Mouse (Mus musculus) MEL (cell line): ENCODE data around the gene Glul. TPM values are rescaled to one million over a fixed set of nuclear protein-coding genes. Genes with fewer than 3 reads are reported as not detected.

Experiments
- DNase-seq: peaks from one replicate; pipeline ENCODE4 v3.0.0; 2011; ENCODE audit warnings: low read depth, low spot score
- H3K27ac ChIP-seq: 2 replicates; pipeline ENCODE4 v1.5.1; 2012; ENCODE audit warnings: low read depth, mild to moderate bottlenecking, control low read depth, low read length, moderate library complexity; ENCODE audit not compliant: control insufficient read depth
- H3K27me3 ChIP-seq, 2 experiments: fragments of 150-350 bp in 1 of 2; sonication (generic) in 1 of 2; 2 replicates each; pipeline ENCODE4 v1.6.1; 2012; ENCODE audit warnings: low read length in 2 of 2, mild to moderate bottlenecking in 2 of 2, improper control_type of control experiment in 1 of 2, moderate library complexity in 1 of 2; ENCODE audit not compliant: insufficient read depth in 2 of 2, control insufficient read depth in 1 of 2
- H3K36me3 ChIP-seq, 2 experiments: 2 replicates each; pipeline ENCODE4 v1.6.1; 2012 to 2014; ENCODE audit warnings: low read length in 2 of 2, improper control_type of control experiment in 1 of 2, inconsistent platforms in 1 of 2, mild to moderate bottlenecking in 1 of 2; ENCODE audit not compliant: insufficient read depth in 2 of 2, control insufficient read depth in 1 of 2
- H3K4me1 ChIP-seq, 2 experiments: fragments of 150-350 bp in 1 of 2; sonication (generic) in 1 of 2; 2 replicates each; pipeline ENCODE4 v1.6.1; 2012; ENCODE audit warnings: low read length in 2 of 2, improper control_type of control experiment in 1 of 2, mild to moderate bottlenecking in 1 of 2; ENCODE audit not compliant: insufficient read depth in 2 of 2, control insufficient read depth in 1 of 2
- H3K4me3 ChIP-seq, 2 experiments: fragments of 150-350 bp in 1 of 2; sonication (generic) in 1 of 2; 2 replicates each; pipeline ENCODE4 v1.5.1; 2012; ENCODE audit warnings: low read depth in 2 of 2, low read length in 2 of 2, mild to moderate bottlenecking in 2 of 2, moderate library complexity in 2 of 2, control low read depth in 1 of 2, improper control_type of control experiment in 1 of 2; ENCODE audit not compliant: control insufficient read depth in 1 of 2, insufficient read depth in 1 of 2
- H3K79me2 ChIP-seq: 2 replicates; pipeline ENCODE4 v1.6.1; 2012; ENCODE audit warnings: mild to moderate bottlenecking, low read length, moderate library complexity; ENCODE audit not compliant: control insufficient read depth, poor library complexity, insufficient read depth
- H3K9ac ChIP-seq: 2 replicates; pipeline ENCODE4 v1.6.1; 2012; ENCODE audit warnings: low read depth, mild to moderate bottlenecking, control low read depth, low read length, moderate library complexity; ENCODE audit not compliant: control insufficient read depth, poor library complexity, severe bottlenecking
- H3K9me3 ChIP-seq: fragments of 150-350 bp; sonication (generic); replicated peaks from 2 replicates; pipeline ENCODE4 v1.6.1; 2012; ENCODE audit warnings: mild to moderate bottlenecking, low read length, improper control_type of control experiment, moderate library complexity; ENCODE audit not compliant: insufficient read depth
- BHLHE40 ChIP-seq: IDR thresholded peaks from 2 replicates; pipeline ENCODE4 v1.6.1; 2012; ENCODE audit warnings: low read depth, mild to moderate bottlenecking, inconsistent platforms, low read length, improper control_type of control experiment, borderline replicate concordance
- CHD1 ChIP-seq: IDR thresholded peaks from 2 replicates; pipeline ENCODE4 v1.6.1; 2012; ENCODE audit warnings: low read depth, mild to moderate bottlenecking, inconsistent platforms, low read length, improper control_type of control experiment
- CTCF ChIP-seq, 3 experiments: IDR thresholded peaks in 2 of 3; conservative IDR thresholded peaks in 1 of 3; 2 replicates each; pipeline ENCODE4 v1.5.1; 2011 to 2012; ENCODE audit warnings: low read length in 3 of 3, low read depth in 2 of 3, mild to moderate bottlenecking in 2 of 3, improper control_type of control experiment in 1 of 3, inconsistent platforms in 1 of 3, mixed read lengths in 1 of 3, moderate library complexity in 1 of 3; ENCODE audit not compliant: control insufficient read depth in 1 of 3, insufficient read depth in 1 of 3, poor library complexity in 1 of 3, severe bottlenecking in 1 of 3
- E2F4 ChIP-seq: IDR thresholded peaks from 2 replicates; pipeline ENCODE4 v1.6.1; 2011; ENCODE audit warnings: low read depth, low read length, improper control_type of control experiment, borderline replicate concordance
- ELF1 ChIP-seq: IDR thresholded peaks from 2 replicates; pipeline ENCODE4 v1.6.1; 2014; ENCODE audit warnings: low read depth, mild to moderate bottlenecking, inconsistent platforms, low read length, improper control_type of control experiment, moderate library complexity
- EP300 ChIP-seq, 2 experiments: IDR thresholded peaks; 2 replicates each; pipeline ENCODE4 v1.6.1; 2011; ENCODE audit warnings: improper control_type of control experiment in 2 of 2, low read length in 2 of 2, low read depth in 1 of 2, mild to moderate bottlenecking in 1 of 2
- ETS1 ChIP-seq: IDR thresholded peaks from 2 replicates; pipeline ENCODE4 v1.6.1; 2012; ENCODE audit warnings: low read depth, mild to moderate bottlenecking, inconsistent platforms, low read length, improper control_type of control experiment, moderate library complexity
- HCFC1 ChIP-seq: IDR thresholded peaks from 2 replicates; pipeline ENCODE4 v1.6.1; 2012; ENCODE audit warnings: low read depth, mild to moderate bottlenecking, inconsistent platforms, low read length, improper control_type of control experiment, moderate library complexity
- JUND ChIP-seq: IDR thresholded peaks from 2 replicates; pipeline ENCODE4 v1.6.1; 2011; ENCODE audit warnings: low read depth, mild to moderate bottlenecking, improper control_type of control experiment, low read length
- KAT2A ChIP-seq: conservative IDR thresholded peaks from 2 replicates; pipeline ENCODE4 v1.6.1; 2012; ENCODE audit warnings: low read depth, low read length, improper control_type of control experiment, inconsistent platforms
- MAFK ChIP-seq: IDR thresholded peaks from 2 replicates; pipeline ENCODE4 v1.6.1; 2011; ENCODE audit warnings: low read depth, mild to moderate bottlenecking, low read length, improper control_type of control experiment, borderline replicate concordance
- MAZ ChIP-seq: IDR thresholded peaks from 2 replicates; pipeline ENCODE4 v1.6.1; 2012; ENCODE audit warnings: low read depth, mild to moderate bottlenecking, inconsistent platforms, low read length, improper control_type of control experiment
- MEF2A ChIP-seq: IDR thresholded peaks from 2 replicates; pipeline ENCODE4 v1.6.1; 2014; ENCODE audit warnings: low read depth, mild to moderate bottlenecking, inconsistent platforms, low read length, improper control_type of control experiment; ENCODE audit not compliant: poor library complexity, insufficient replicate concordance, severe bottlenecking; ENCODE audit errors: extremely low read depth
- MXI1 ChIP-seq: IDR thresholded peaks from 2 replicates; pipeline ENCODE4 v1.6.1; 2011; ENCODE audit warnings: mild to moderate bottlenecking, low read depth, low read length, improper control_type of control experiment
- MYC ChIP-seq: IDR thresholded peaks from 2 replicates; pipeline ENCODE4 v1.6.1; 2011; ENCODE audit warnings: low read depth, mild to moderate bottlenecking, low read length, improper control_type of control experiment, moderate library complexity
- NELFE ChIP-seq: IDR thresholded peaks from 2 replicates; pipeline ENCODE4 v1.6.1; 2011; ENCODE audit warnings: low read depth, low read length, improper control_type of control experiment
- POLR2AphosphoS2 ChIP-seq: IDR thresholded peaks from 2 replicates; pipeline ENCODE4 v1.6.1; 2011; ENCODE audit warnings: low read length, improper control_type of control experiment
- POLR2AphosphoS5 ChIP-seq: IDR thresholded peaks from 2 replicates; pipeline ENCODE4 v1.6.1; 2012; ENCODE audit warnings: low read depth, borderline replicate concordance, mild to moderate bottlenecking, inconsistent platforms, low read length, moderate library complexity, mixed read lengths
- SIN3A ChIP-seq: IDR thresholded peaks from 2 replicates; pipeline ENCODE4 v1.6.1; 2012; ENCODE audit warnings: low read length, improper control_type of control experiment, inconsistent platforms
- SMC3 ChIP-seq: IDR thresholded peaks from 2 replicates; pipeline ENCODE4 v1.6.1; 2011; ENCODE audit warnings: low read depth, low read length, improper control_type of control experiment
- TCF12 ChIP-seq: IDR thresholded peaks from 2 replicates; pipeline ENCODE4 v1.6.1; 2014; ENCODE audit warnings: low read depth, mild to moderate bottlenecking, inconsistent platforms, low read length, improper control_type of control experiment, moderate library complexity
- USF1 ChIP-seq: IDR thresholded peaks from 2 replicates; pipeline ENCODE4 v1.6.1; 2014; ENCODE audit warnings: low read depth, mild to moderate bottlenecking, inconsistent platforms, low read length, improper control_type of control experiment, moderate library complexity
- USF2 ChIP-seq, 2 experiments: IDR thresholded peaks; 2 replicates each; pipeline ENCODE4 v1.6.1; 2011 to 2012; ENCODE audit warnings: improper control_type of control experiment in 2 of 2, low read length in 2 of 2, borderline replicate concordance in 1 of 2, inconsistent platforms in 1 of 2, low read depth in 1 of 2, mild to moderate bottlenecking in 1 of 2; ENCODE audit not compliant: insufficient read depth in 1 of 2
- ZMIZ1 ChIP-seq: IDR thresholded peaks from 2 replicates; pipeline ENCODE4 v1.6.1; 2012; ENCODE audit warnings: low read depth, mild to moderate bottlenecking, inconsistent platforms, low read length, improper control_type of control experiment, moderate library complexity
- ZNF384 ChIP-seq: IDR thresholded peaks from 2 replicates; pipeline ENCODE4 v1.6.1; 2012; ENCODE audit warnings: low read depth, mild to moderate bottlenecking, inconsistent platforms, low read length, improper control_type of control experiment
- polyA plus RNA-seq, 2 experiments: library from polyadenylated mRNA; stranded (reverse) in 1 of 2; unstranded in 1 of 2; fragments of >175 nt in 1 of 2; fragments of >200 nt in 1 of 2; gene quantifications; 2 replicates each; pipeline versions ENCODE4 v1.2.1 to v1.2.4; 2012; ENCODE audit warnings: low replicate concordance in 2 of 2, low read depth in 1 of 2; ENCODE audit not compliant: insufficient read length in 2 of 2, insufficient read depth in 1 of 2, missing spikeins in 1 of 2
- total RNA-seq: library from RNA; depleted of rRNA; stranded (reverse); fragments of 300-350 nt; gene quantifications from 2 replicates; pipeline ENCODE4 v1.2.3, GENCODE M21; 2012

Glul gene
- total and polyA plus RNA-seq, 3 experiments = 47.2 to 81.1 TPM; not detected in 1

DNA sequence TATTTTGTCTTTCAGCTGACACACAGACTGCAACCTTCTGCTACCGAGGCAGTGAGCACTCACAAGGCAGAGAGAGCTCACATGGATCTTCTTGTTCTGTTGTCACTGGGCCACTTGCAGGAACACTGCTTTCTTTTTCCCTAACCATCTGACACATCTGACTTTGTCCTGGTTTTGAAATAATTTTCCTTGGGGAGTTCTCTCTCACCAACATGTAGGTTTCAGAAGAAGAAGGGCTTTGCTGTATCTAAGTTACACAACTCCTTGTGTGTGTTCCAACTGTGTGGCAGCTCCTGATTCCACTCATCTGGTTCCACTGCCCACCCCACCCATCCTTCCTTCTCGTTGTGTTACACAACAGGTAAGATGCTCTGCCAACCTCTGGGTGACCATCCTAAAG, 6.0 kb upstream of the Glul start:
- Histone ChIP-seq H3K79me2 (no peaks in the 10 kb centered on the region), H3K27me3 (no peaks in the 10 kb centered on the region; a peak in 1 of 4 replicates), H3K9ac (no peak overlapping the region), H3K4me1 (no peaks in the 10 kb centered on the region), H3K4me3 (no peak overlapping the region), H3K27ac (no peak overlapping the region), H3K36me3 (no peaks in the 10 kb centered on the region), H3K9me3 (no peaks in the 10 kb centered on the region)
- DNase-seq = no peak
- no peak for TF ChIP-seq NELFE
- no peak for TF ChIP-seq ZMIZ1
- TF ChIP-seq MAZ = no peak
- no peak for TF ChIP-seq MAFK
- no peak for TF ChIP-seq POLR2AphosphoS5
- TF ChIP-seq ELF1 = no peak
- TF ChIP-seq E2F4 = no peak

GRCm38 (mm10) chr1:153894201-153894893, 5.4 kb upstream of the Glul start:
- DNase-seq = peak; percentile 22
- Histone ChIP-seq H3K9ac (no peak overlapping the region), H3K9me3 (no peaks in the 10 kb centered on the region), H3K4me3 (no peak overlapping the region), H3K4me1 (peaks cover 0 to 4% of the 10 kb centered on the region in 2 experiments; a peak in 1 of 4 replicates), H3K27ac (no peak overlapping the region)
- TF ChIP-seq HCFC1 = no peak
- no peak for TF ChIP-seq MAZ
- no peak for TF ChIP-seq JUND
- no peak for TF ChIP-seq KAT2A
- TF ChIP-seq, all 39 proteins: peak for 0
- H3K36me3 ChIP-seq = peaks cover 0 to 2% of the 10 kb centered on the region in 2 experiments; a peak in 1 of 4 replicates
- H3K27me3 ChIP-seq = no peaks in the 10 kb centered on the region; a peak in 1 of 4 replicates
- H3K79me2 ChIP-seq = no peaks in the 10 kb centered on the region

GRCm38 (mm10) chr1:153894979-153895378, 4.8 kb upstream of the Glul start:
- Histone ChIP-seq H3K36me3 (peaks cover 0 to 2% of the 10 kb centered on the region in 2 experiments; a peak in 1 of 4 replicates), H3K79me2 (peaks cover 2% of the 10 kb centered on the region), H3K4me3 (no peak overlapping the region), H3K27me3 (no peaks in the 10 kb centered on the region; a peak in 1 of 4 replicates), H3K27ac (no peak overlapping the region), H3K9me3 (no peaks in the 10 kb centered on the region), H3K4me1 (peaks cover 0 to 4% of the 10 kb centered on the region in 2 experiments; a peak in 1 of 4 replicates), H3K9ac (no peak overlapping the region)
- DNase-seq = peak; percentile 79
- TF ChIP-seq MYC = no peak
- no peak for TF ChIP-seq MXI1
- no peak for TF ChIP-seq HCFC1
- TF ChIP-seq KAT2A = no peak
- no peak for TF ChIP-seq BHLHE40
- no peak for TF ChIP-seq TCF12
- no peak for TF ChIP-seq MEF2A
- TF ChIP-seq POLR2AphosphoS2 = no peak
- TF ChIP-seq SMC3 = peak; percentile 87
- TF ChIP-seq ETS1 = no peak
- no peak for TF ChIP-seq EP300 (IDR thresholded peaks at IDR 0.05; ENCODE audit: low read depth in 1 of 2, low read length in 2 of 2)
- TF ChIP-seq SIN3A = no peak
- no peak for TF ChIP-seq USF1
- no peak for TF ChIP-seq CHD1
- TF ChIP-seq ZNF384 = no peak
- TF ChIP-seq CTCF (IDR thresholded peaks at IDR 0.05 in 2 of 3, conservative IDR thresholded peaks at IDR 0.05 in 1 of 3; ENCODE audit: control insufficient read depth in 1 of 3, insufficient read depth in 1 of 3, low read depth in 2 of 3, low read length in 3 of 3, poor library complexity in 1 of 3, severe bottlenecking in 1 of 3) = peak; percentile 53 to 72 (median 65)
- TF ChIP-seq USF2 (IDR thresholded peaks at IDR 0.05; ENCODE audit: borderline replicate concordance in 1 of 2, insufficient read depth in 1 of 2, low read depth in 1 of 2, low read length in 2 of 2) = no peak
